Mouse (Mus musculus): ENCODE data around the gene Frmd4b.

Frmd4b gene

GRCm38 (mm10) chr6:97580479-97581030 lies 36.8 kb downstream of the Frmd4b start:
- DNase-seq (ENCODE audit: low read depth, low spot score) = no peak

- DNase-seq (ENCODE audit: low read depth, low spot score) = no peak
These were observed 37.6 kb downstream of the Frmd4b start for GRCm38 (mm10) chr6:97579704-97580103.

DNA sequence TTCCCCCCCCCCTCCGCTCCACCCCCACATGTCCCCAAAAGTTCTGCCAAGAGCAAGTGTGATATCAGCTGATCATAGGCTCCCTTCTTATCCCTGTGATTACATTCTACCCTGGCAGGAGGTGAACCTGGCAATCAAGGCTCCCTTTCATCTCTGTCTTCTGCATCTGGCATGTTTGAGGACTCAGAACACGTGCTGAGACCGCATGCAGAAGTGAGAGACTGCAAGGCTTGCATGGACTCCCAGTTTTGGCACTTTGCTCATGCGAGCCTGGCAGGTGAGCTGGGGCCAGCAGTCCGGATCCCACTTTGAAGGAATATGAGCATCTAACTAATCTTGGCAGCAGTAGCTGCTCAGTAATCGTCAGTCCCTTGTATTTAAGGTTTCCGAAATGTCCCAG lies 39.1 kb downstream of the Frmd4b start:
- DNase-seq (ENCODE audit: low read depth, low spot score) = no peak

DNA sequence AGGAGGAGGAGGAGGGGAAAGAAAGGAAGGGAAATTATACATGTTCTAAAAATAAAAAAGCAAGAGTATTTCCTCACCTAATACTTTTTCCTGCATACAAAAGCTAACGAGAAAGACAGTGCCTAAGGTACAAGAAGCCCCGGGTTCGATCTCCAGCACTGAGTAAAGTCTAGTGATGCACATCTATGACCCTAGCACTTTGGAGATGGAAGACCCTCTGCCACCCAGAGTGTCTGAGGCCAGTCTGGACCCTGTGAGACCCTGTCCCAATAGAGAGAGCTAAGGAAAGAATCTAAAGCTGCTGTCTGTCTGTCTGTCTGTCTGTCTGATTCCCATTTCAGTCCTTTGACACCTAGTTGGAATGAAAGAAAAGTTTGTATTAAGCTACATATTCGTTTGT lies 40.0 kb downstream of the Frmd4b start:
- no peak for DNase-seq (ENCODE audit: low read depth, low spot score)

GRCm38 (mm10) chr6:97576565-97577346 lies 40.6 kb downstream of the Frmd4b start:
- no peak for DNase-seq (ENCODE audit: low read depth, low spot score)

DNA sequence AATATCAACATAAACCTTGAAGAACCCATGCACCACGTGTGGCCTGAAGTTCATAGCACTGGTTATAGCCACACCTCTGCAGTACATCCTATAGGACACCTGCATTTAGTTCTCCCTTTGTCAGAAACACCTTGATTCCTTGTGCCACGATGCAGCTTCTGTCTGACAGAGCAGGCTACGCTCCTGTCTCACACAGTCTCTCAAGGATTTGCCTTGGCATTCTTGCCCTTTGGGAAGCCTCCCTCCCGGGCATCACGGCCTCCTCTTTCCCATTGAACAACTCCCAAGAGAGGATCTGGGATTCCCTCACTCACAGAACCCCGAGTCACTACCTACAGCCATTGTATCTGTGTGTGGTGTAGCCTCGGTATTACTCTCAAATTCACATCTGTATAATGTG lies 41.2 kb downstream of the Frmd4b start:
- no peak for DNase-seq (ENCODE audit: low read depth, low spot score)

- DNase-seq (ENCODE audit: low read depth, low spot score) = no peak
These were observed 42.4 kb downstream of the Frmd4b start for GRCm38 (mm10) chr6:97574973-97575372.

DNA sequence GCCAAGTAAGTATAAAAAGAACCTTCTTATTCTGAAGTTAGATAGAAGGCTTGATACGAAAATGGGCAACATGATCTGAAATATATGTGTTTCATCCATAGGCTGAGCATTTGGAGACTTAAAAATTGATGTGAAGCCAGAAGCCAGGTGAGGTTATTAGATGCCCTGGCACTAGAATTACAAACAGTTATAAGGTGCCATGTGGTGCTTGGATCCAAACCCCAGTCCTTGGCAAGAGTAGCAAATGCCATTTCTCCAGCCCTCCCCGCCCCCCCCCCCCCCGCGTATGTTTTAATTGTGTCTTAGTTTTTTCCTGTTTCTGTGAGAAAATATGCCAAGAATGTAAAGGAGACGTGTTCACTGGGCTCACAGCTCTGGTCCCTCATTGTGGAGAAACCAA lies 45.1 kb downstream of the Frmd4b start:
- no peak for DNase-seq (ENCODE audit: low read depth, low spot score)

- DNase-seq (ENCODE audit: low read depth, low spot score) = no peak
These were observed 48.8 kb downstream of the Frmd4b start for GRCm38 (mm10) chr6:97568538-97568937.

DNA sequence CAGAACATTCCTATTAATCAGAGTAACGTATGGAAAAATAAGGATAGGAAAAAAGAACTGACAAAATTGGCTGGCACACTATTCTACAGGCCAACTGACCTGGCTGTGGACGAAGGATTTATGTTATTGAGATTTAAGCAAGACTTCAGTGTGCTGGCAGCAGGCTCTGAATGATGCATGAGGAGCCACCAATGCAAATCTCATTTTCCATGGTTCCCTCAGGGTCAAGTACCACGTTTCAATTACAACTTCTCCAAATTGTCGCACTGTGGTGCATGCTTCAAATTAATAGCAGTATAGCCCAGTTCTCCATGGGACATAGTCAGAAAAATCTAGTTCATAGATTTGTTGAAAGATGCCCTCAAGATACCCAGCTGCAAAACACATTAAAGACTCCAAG lies 50.6 kb downstream of the Frmd4b start:
- no peak for DNase-seq (ENCODE audit: low read depth, low spot score)

DNA sequence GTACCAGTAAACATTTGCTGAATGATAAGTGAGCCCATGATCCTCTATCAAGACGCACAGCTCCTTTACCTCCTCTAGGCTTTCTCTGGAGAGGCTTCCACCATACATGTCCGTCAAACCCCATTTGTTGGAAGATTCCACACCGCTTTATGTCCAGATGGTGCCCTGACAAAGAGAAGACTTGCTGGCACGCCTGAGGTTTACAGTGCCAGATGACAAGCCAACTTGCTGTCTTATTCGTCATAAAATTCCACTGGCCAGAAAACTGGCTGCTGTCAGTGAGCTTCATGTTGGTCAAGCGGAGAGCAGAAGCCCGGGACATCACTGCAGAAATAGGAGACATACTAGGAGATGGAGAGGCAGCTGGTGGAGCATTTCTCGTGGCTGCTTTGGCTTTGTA lies 60.2 kb downstream of the Frmd4b start:
- no peak for DNase-seq (ENCODE audit: low read depth, low spot score)

GRCm38 (mm10) chr6:97555637-97556036 lies 61.7 kb downstream of the Frmd4b start:
- DNase-seq (ENCODE audit: low read depth, low spot score) = no peak

- DNase-seq (ENCODE audit: low read depth, low spot score) = no peak
These were observed 63.9 kb downstream of the Frmd4b start for GRCm38 (mm10) chr6:97553431-97553830.

DNA sequence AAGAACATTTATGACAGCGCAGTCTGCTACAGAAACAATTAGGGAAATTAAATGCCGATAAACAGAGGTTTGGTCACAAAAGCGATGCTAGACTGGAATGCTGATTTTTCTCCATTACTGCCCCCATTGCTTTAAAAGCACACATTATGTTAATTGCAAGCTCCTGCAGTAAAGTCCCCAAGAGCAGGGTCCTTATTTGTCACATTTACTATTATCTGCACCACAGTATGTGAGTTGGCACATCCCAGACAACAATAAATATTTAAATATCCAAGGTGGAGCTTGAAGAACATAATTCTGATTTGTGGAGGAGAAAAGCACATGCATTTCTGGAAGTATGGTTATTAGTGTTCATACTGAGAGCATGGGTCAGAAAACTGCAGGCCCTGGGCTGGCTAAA lies 64.8 kb downstream of the Frmd4b start:
- no peak for DNase-seq (ENCODE audit: low read depth, low spot score)

GRCm38 (mm10) chr6:97551884-97552283 lies 65.5 kb downstream of the Frmd4b start:
- DNase-seq (ENCODE audit: low read depth, low spot score) = no peak

DNA sequence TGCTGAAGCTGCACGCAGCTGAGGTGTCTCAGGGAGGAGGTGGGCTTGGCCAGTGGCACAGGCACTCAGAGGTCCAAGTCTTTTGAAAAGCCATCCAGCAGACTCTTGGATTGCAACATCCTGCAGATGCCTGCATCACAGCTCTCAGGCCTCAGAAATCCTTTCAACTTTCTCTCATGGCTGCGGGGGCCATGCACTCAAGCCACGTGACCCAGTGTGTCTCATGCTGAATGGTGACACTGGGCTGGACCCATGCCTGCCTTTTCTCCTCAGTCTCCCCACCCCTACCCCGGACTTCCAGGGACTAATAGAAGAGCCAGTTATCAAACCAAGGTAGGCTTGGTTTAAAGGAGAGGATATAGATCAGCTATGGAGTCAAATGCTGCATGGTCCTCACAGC lies 66.2 kb downstream of the Frmd4b start:
- no peak for DNase-seq (ENCODE audit: low read depth, low spot score)

GRCm38 (mm10) chr6:97540458-97540857 lies 76.9 kb downstream of the Frmd4b start:
- no peak for DNase-seq (ENCODE audit: low read depth, low spot score)

DNA sequence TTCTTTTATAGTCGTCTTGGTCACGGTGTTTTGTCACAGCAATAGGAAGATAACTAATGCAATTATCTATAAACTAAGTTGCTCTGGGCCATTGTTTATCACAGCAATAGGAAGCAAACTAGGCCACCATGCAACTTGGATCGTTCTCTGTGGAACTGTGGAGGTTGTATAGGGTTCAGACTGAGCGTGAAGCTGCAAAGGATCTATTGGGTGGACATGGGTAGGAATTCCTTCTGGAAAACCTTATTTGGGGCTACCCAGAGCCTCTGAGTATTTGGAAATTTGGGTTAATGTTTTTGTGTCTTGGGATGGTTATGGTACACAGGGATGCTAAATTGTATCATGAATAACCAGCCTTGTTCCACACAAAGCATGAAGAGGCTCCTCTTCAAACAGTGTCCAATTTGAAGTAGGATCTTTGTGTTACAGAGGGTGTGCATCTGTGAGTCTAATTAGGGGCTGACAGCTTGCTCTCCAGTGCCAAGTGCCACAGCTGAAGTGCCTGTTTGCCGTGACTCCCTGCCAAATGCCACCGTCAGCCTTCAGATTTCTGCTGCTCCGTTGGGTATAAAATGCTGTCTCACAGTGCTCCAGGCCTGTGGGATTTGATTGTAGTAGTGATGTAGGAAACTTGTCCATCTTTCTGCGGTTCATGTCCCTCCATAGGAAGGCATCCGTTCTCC lies 81.4 kb downstream of the Frmd4b start:
- no peak for DNase-seq (ENCODE audit: low read depth, low spot score)

DNA sequence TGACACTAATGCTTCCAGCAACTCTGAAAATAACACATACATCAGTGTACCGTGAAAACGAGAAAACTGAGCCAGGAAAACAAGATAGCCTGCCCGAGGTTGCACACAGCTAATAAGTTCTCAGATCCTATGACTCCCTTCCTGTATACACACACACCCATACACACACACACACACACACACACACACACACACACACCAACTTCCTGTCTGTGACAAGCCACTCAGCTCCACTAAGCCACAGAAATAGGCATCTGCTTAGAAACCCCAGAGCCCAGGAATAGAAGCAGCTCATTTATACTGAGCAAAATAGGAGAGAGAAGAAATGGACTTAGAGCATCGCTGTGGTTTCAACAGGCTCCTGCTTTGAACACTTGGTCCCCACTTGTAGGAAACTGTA lies 86.3 kb downstream of the Frmd4b start:
- no peak for DNase-seq (ENCODE audit: low read depth, low spot score)

- DNase-seq (ENCODE audit: low read depth, low spot score) = no peak
These were observed 88.2 kb downstream of the Frmd4b start for GRCm38 (mm10) chr6:97528961-97529680.

DNA sequence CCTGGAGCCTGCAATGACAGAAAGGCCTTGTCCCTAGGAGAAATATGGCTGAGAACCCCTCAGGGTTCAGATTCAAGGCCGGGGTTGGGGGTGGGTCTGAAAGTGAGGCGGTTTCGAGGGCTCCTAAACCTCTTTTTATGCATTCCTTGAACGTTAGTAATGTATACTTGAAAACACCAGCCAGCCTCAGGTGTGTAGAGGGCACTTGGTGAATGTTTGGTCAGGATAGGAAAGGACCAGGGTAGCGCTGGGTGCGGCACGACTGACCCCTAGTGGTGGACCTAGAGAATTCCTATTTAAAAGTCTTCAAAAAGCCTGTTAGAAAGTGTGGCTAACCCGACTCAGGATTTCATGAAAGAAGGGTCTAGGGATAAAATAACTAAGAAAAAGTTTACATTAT lies 91.2 kb downstream of the Frmd4b start:
- DNase-seq (ENCODE audit: low read depth, low spot score) = no peak

DNA sequence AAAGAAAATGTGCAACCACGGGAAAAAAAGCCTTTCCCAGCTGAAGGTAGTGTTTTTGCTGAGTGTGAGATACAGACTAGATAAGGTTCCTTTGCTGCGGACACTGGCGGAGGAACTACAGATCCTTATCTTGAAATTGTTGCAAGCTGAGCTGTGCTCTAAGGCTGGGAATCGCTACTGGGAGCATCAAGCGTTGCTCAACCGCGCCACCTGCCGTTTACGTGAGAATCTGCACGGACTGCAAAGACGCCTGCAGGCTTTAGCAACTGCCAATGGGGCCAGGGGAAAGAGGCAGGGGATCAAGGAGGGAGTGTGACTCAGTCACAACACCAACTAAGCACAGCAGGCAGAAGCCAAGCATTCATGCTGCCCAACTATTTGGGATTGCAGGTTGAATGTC lies 94.2 kb downstream of the Frmd4b start:
- no peak for DNase-seq (ENCODE audit: low read depth, low spot score)
